Mouse (Mus musculus): ENCODE measurements around the gene Cxcr4. TPM values are rescaled to one million over a fixed set of nuclear protein-coding genes. Genes with fewer than 3 reads are reported as not detected.

Gene Cxcr4
- 15.5 TPM in 2 replicates for polyA plus RNA-seq (2014; fragmentation: Nextera tagmentation; extraction: Ambion mirVana)

GRCm38 (mm10) chr1:128592211-128592741, at the start of gene Cxcr4:
Gene Cxcr4 (minus strand): TSS chr1:128592293.
- H3K36me3 ChIP-seq (ENCODE audit: control insufficient read depth, insufficient read depth, low read length) = no peaks in the 10 kb centered on the region; the same call in 1 of the 2 replicates
- H3K27ac ChIP-seq (ENCODE audit: low read depth, low read length) = peak within 1 kb of the TSS; percentile 74
- no peaks in the 10 kb centered on the region for H3K27me3 ChIP-seq (ENCODE audit: control insufficient read depth, insufficient read depth, low read length)
- H3K4me3 ChIP-seq (ENCODE audit: low read depth, low read length) = peak within 1 kb of the TSS; percentile 82
- peak within 1 kb of the TSS; percentile 91 for H3K9ac ChIP-seq (ENCODE audit: low read length)
- DNase-seq (ENCODE audit: low spot score) (peak; percentile 91), ATAC-seq (ENCODE audit: insufficient read depth, low FRiP score, low TSS enrichment) (peak; percentile 82)
- no peaks in the 10 kb centered on the region for H3K9me3 ChIP-seq (ENCODE audit: control insufficient read depth, low read length)
- under 1% methylated on average over 27 of the region's 27 CpGs for WGBS
- peak within 1 kb of the TSS; percentile 79 for H3K4me2 ChIP-seq (ENCODE audit: low read depth)
- H3K4me1 ChIP-seq (ENCODE audit: control insufficient read depth, insufficient read depth, low read length) = peaks cover 31% of the 10 kb centered on the region

GRCm38 (mm10) chr1:128639707-128640107, 47.6 kb upstream of the Cxcr4 start:
- Histone ChIP-seq H3K27me3 (ENCODE audit: control insufficient read depth, insufficient read depth, low read length) (no peaks in the 10 kb centered on the region), H3K27ac (ENCODE audit: low read depth, low read length) (no peak overlapping the region), H3K4me3 (ENCODE audit: low read depth, low read length) (no peak overlapping the region), H3K4me1 (ENCODE audit: control insufficient read depth, insufficient read depth, low read length) (peaks cover 16% of the 10 kb centered on the region), H3K9me3 (ENCODE audit: control insufficient read depth, low read length) (no peaks in the 10 kb centered on the region), H3K9ac (ENCODE audit: low read length) (no peak overlapping the region), H3K36me3 (ENCODE audit: control insufficient read depth, insufficient read depth, low read length) (no peaks in the 10 kb centered on the region), H3K4me2 (ENCODE audit: low read depth) (no peak overlapping the region)
- ATAC-seq (ENCODE audit: insufficient read depth, low FRiP score, low TSS enrichment) (0 out of 2 replicates have a peak, but pooled peaks have one; percentile 28), DNase-seq (ENCODE audit: low spot score) (peak; percentile 25)
- WGBS = 40% methylated on average over 4 of the region's 4 CpGs

GRCm38 (mm10) chr1:128637230-128637740, 45.2 kb upstream of the Cxcr4 start:
- no peak overlapping the region for H3K9ac ChIP-seq (ENCODE audit: low read length)
- DNase-seq (ENCODE audit: low spot score) (no peak), ATAC-seq (ENCODE audit: insufficient read depth, low FRiP score, low TSS enrichment) (no peak)
- H3K9me3 ChIP-seq (ENCODE audit: control insufficient read depth, low read length) = no peaks in the 10 kb centered on the region
- 85% methylated on average over 7 of the region's 7 CpGs for WGBS
- H3K27ac ChIP-seq (ENCODE audit: low read depth, low read length) = no peak overlapping the region
- H3K27me3 ChIP-seq (ENCODE audit: control insufficient read depth, insufficient read depth, low read length) = no peaks in the 10 kb centered on the region
- peaks cover 3% of the 10 kb centered on the region; the same call in 1 of the 2 replicates for H3K4me1 ChIP-seq (ENCODE audit: control insufficient read depth, insufficient read depth, low read length)
- no peak overlapping the region for H3K4me2 ChIP-seq (ENCODE audit: low read depth)
- H3K4me3 ChIP-seq (ENCODE audit: low read depth, low read length) = no peak overlapping the region
- H3K36me3 ChIP-seq (ENCODE audit: control insufficient read depth, insufficient read depth, low read length) = no peaks in the 10 kb centered on the region

GRCm38 (mm10) chr1:128636258-128637229, 44.5 kb upstream of the Cxcr4 start:
- WGBS = 89% methylated on average over 10 of the region's 10 CpGs
- ATAC-seq (ENCODE audit: insufficient read depth, low FRiP score, low TSS enrichment) = no peak

GRCm38 (mm10) chr1:128633711-128634379, 41.8 kb upstream of the Cxcr4 start:
- H3K9ac ChIP-seq (ENCODE audit: low read length) = no peak overlapping the region
- no peak overlapping the region for H3K4me3 ChIP-seq (ENCODE audit: low read depth, low read length)
- no peak overlapping the region for H3K4me2 ChIP-seq (ENCODE audit: low read depth)
- no peak for DNase-seq (ENCODE audit: low spot score)
- no peak overlapping the region for H3K27ac ChIP-seq (ENCODE audit: low read depth, low read length)
- WGBS = 91% methylated on average over 6 of the region's 6 CpGs
- no peaks in the 10 kb centered on the region for H3K4me1 ChIP-seq (ENCODE audit: control insufficient read depth, insufficient read depth, low read length)
- H3K36me3 ChIP-seq (ENCODE audit: control insufficient read depth, insufficient read depth, low read length) = no peaks in the 10 kb centered on the region
- no peaks in the 10 kb centered on the region for H3K27me3 ChIP-seq (ENCODE audit: control insufficient read depth, insufficient read depth, low read length)
- ATAC-seq (ENCODE audit: insufficient read depth, low FRiP score, low TSS enrichment) = no peak
- no peaks in the 10 kb centered on the region for H3K9me3 ChIP-seq (ENCODE audit: control insufficient read depth, low read length)

More at GRCm38 (mm10) chr1:128636258-128637229, 44.5 kb upstream of the Cxcr4 start:
- Histone ChIP-seq H3K27ac (ENCODE audit: low read depth, low read length) (no peak overlapping the region), H3K9me3 (ENCODE audit: control insufficient read depth, low read length) (no peaks in the 10 kb centered on the region), H3K36me3 (ENCODE audit: control insufficient read depth, insufficient read depth, low read length) (no peaks in the 10 kb centered on the region), H3K9ac (ENCODE audit: low read length) (no peak overlapping the region), H3K4me1 (ENCODE audit: control insufficient read depth, insufficient read depth, low read length) (peaks cover 3% of the 10 kb centered on the region; the same call in 1 of the 2 replicates), H3K4me2 (ENCODE audit: low read depth) (no peak overlapping the region), H3K27me3 (ENCODE audit: control insufficient read depth, insufficient read depth, low read length) (no peaks in the 10 kb centered on the region), H3K4me3 (ENCODE audit: low read depth, low read length) (no peak overlapping the region)
- DNase-seq (ENCODE audit: low spot score) = no peak

- 81% methylated on average over 6 of the region's 6 CpGs for WGBS
- H3K9me3 ChIP-seq (ENCODE audit: control insufficient read depth, low read length) = no peaks in the 10 kb centered on the region
- no peak overlapping the region for H3K4me2 ChIP-seq (ENCODE audit: low read depth)
- H3K4me1 ChIP-seq (ENCODE audit: control insufficient read depth, insufficient read depth, low read length) = no peaks in the 10 kb centered on the region
- no peaks in the 10 kb centered on the region for H3K36me3 ChIP-seq (ENCODE audit: control insufficient read depth, insufficient read depth, low read length)
- no peak overlapping the region for H3K27ac ChIP-seq (ENCODE audit: low read depth, low read length)
- no peaks in the 10 kb centered on the region for H3K27me3 ChIP-seq (ENCODE audit: control insufficient read depth, insufficient read depth, low read length)
- no peak overlapping the region for H3K4me3 ChIP-seq (ENCODE audit: low read depth, low read length)
- DNase-seq (ENCODE audit: low spot score) (no peak), ATAC-seq (ENCODE audit: insufficient read depth, low FRiP score, low TSS enrichment) (no peak)
- H3K9ac ChIP-seq (ENCODE audit: low read length) = no peak overlapping the region
Observed at GRCm38 (mm10) chr1:128632522-128632921, 40.4 kb upstream of the Cxcr4 start.

GRCm38 (mm10) chr1:128626144-128626678, 34.1 kb upstream of the Cxcr4 start:
- Histone ChIP-seq H3K27ac (ENCODE audit: low read depth, low read length) (no peak overlapping the region), H3K36me3 (ENCODE audit: control insufficient read depth, insufficient read depth, low read length) (no peaks in the 10 kb centered on the region), H3K27me3 (ENCODE audit: control insufficient read depth, insufficient read depth, low read length) (no peaks in the 10 kb centered on the region), H3K9ac (ENCODE audit: low read length) (no peak overlapping the region), H3K4me2 (ENCODE audit: low read depth) (no peak overlapping the region), H3K9me3 (ENCODE audit: control insufficient read depth, low read length) (no peaks in the 10 kb centered on the region), H3K4me1 (ENCODE audit: control insufficient read depth, insufficient read depth, low read length) (no peaks in the 10 kb centered on the region), H3K4me3 (ENCODE audit: low read depth, low read length) (no peak overlapping the region)
- no peak for ATAC-seq (ENCODE audit: insufficient read depth, low FRiP score, low TSS enrichment)
- 94% methylated on average over 9 of the region's 9 CpGs for WGBS
- DNase-seq (ENCODE audit: low spot score) = no peak

GRCm38 (mm10) chr1:128623594-128623887, 31.4 kb upstream of the Cxcr4 start:
- H3K4me2 ChIP-seq (ENCODE audit: low read depth) = no peak overlapping the region
- no peaks in the 10 kb centered on the region for H3K27me3 ChIP-seq (ENCODE audit: control insufficient read depth, insufficient read depth, low read length)
- no peak for DNase-seq (ENCODE audit: low spot score)
- H3K9ac ChIP-seq (ENCODE audit: low read length) = no peak overlapping the region
- H3K9me3 ChIP-seq (ENCODE audit: control insufficient read depth, low read length) = no peaks in the 10 kb centered on the region
- no peaks in the 10 kb centered on the region for H3K4me1 ChIP-seq (ENCODE audit: control insufficient read depth, insufficient read depth, low read length)
- no peak overlapping the region for H3K27ac ChIP-seq (ENCODE audit: low read depth, low read length)
- no peak for ATAC-seq (ENCODE audit: insufficient read depth, low FRiP score, low TSS enrichment)
- no peak overlapping the region for H3K4me3 ChIP-seq (ENCODE audit: low read depth, low read length)
- H3K36me3 ChIP-seq (ENCODE audit: control insufficient read depth, insufficient read depth, low read length) = no peaks in the 10 kb centered on the region
- 67% methylated on average over 4 of the region's 4 CpGs for WGBS

Data from neural tube, embryonic 11.5 days (tissue).